Mouse (Mus musculus) MEL (cell line): ENCODE measurements around the gene Tanc1. TPM values are rescaled to one million over a fixed set of nuclear protein-coding genes. Genes with fewer than 3 reads are reported as not detected.

Experiments used
- DNase-seq: peaks from one replicate; pipeline ENCODE4 v3.0.0; 2011; ENCODE audit warnings: low read depth, low spot score
- H3K27ac ChIP-seq: 2 replicates; pipeline ENCODE4 v1.5.1; 2012; ENCODE audit warnings: low read depth, mild to moderate bottlenecking, control low read depth, low read length, moderate library complexity; ENCODE audit not compliant: control insufficient read depth
- H3K27me3 ChIP-seq, 2 experiments: fragments of 150-350 bp in 1 of 2; sonication (generic) in 1 of 2; 2 replicates each; pipeline ENCODE4 v1.6.1; 2012; ENCODE audit warnings: low read length in 2 of 2, mild to moderate bottlenecking in 2 of 2, improper control_type of control experiment in 1 of 2, moderate library complexity in 1 of 2; ENCODE audit not compliant: insufficient read depth in 2 of 2, control insufficient read depth in 1 of 2
- H3K36me3 ChIP-seq, 2 experiments: 2 replicates each; pipeline ENCODE4 v1.6.1; 2012 to 2014; ENCODE audit warnings: low read length in 2 of 2, improper control_type of control experiment in 1 of 2, inconsistent platforms in 1 of 2, mild to moderate bottlenecking in 1 of 2; ENCODE audit not compliant: insufficient read depth in 2 of 2, control insufficient read depth in 1 of 2
- H3K4me1 ChIP-seq, 2 experiments: fragments of 150-350 bp in 1 of 2; sonication (generic) in 1 of 2; 2 replicates each; pipeline ENCODE4 v1.6.1; 2012; ENCODE audit warnings: low read length in 2 of 2, improper control_type of control experiment in 1 of 2, mild to moderate bottlenecking in 1 of 2; ENCODE audit not compliant: insufficient read depth in 2 of 2, control insufficient read depth in 1 of 2
- H3K4me3 ChIP-seq, 2 experiments: fragments of 150-350 bp in 1 of 2; sonication (generic) in 1 of 2; 2 replicates each; pipeline ENCODE4 v1.5.1; 2012; ENCODE audit warnings: low read depth in 2 of 2, low read length in 2 of 2, mild to moderate bottlenecking in 2 of 2, moderate library complexity in 2 of 2, control low read depth in 1 of 2, improper control_type of control experiment in 1 of 2; ENCODE audit not compliant: control insufficient read depth in 1 of 2, insufficient read depth in 1 of 2
- H3K79me2 ChIP-seq: 2 replicates; pipeline ENCODE4 v1.6.1; 2012; ENCODE audit warnings: mild to moderate bottlenecking, low read length, moderate library complexity; ENCODE audit not compliant: control insufficient read depth, poor library complexity, insufficient read depth
- H3K9ac ChIP-seq: 2 replicates; pipeline ENCODE4 v1.6.1; 2012; ENCODE audit warnings: low read depth, mild to moderate bottlenecking, control low read depth, low read length, moderate library complexity; ENCODE audit not compliant: control insufficient read depth, poor library complexity, severe bottlenecking
- H3K9me3 ChIP-seq: fragments of 150-350 bp; sonication (generic); replicated peaks from 2 replicates; pipeline ENCODE4 v1.6.1; 2012; ENCODE audit warnings: mild to moderate bottlenecking, low read length, improper control_type of control experiment, moderate library complexity; ENCODE audit not compliant: insufficient read depth
- BHLHE40 ChIP-seq: IDR thresholded peaks from 2 replicates; pipeline ENCODE4 v1.6.1; 2012; ENCODE audit warnings: low read depth, mild to moderate bottlenecking, inconsistent platforms, low read length, improper control_type of control experiment, borderline replicate concordance
- CHD1 ChIP-seq: IDR thresholded peaks from 2 replicates; pipeline ENCODE4 v1.6.1; 2012; ENCODE audit warnings: low read depth, mild to moderate bottlenecking, inconsistent platforms, low read length, improper control_type of control experiment
- CTCF ChIP-seq, 3 experiments: IDR thresholded peaks in 2 of 3; conservative IDR thresholded peaks in 1 of 3; 2 replicates each; pipeline ENCODE4 v1.5.1; 2011 to 2012; ENCODE audit warnings: low read length in 3 of 3, low read depth in 2 of 3, mild to moderate bottlenecking in 2 of 3, improper control_type of control experiment in 1 of 3, inconsistent platforms in 1 of 3, mixed read lengths in 1 of 3, moderate library complexity in 1 of 3; ENCODE audit not compliant: control insufficient read depth in 1 of 3, insufficient read depth in 1 of 3, poor library complexity in 1 of 3, severe bottlenecking in 1 of 3
- EP300 ChIP-seq, 2 experiments: IDR thresholded peaks; 2 replicates each; pipeline ENCODE4 v1.6.1; 2011; ENCODE audit warnings: improper control_type of control experiment in 2 of 2, low read length in 2 of 2, low read depth in 1 of 2, mild to moderate bottlenecking in 1 of 2
- ETS1 ChIP-seq: IDR thresholded peaks from 2 replicates; pipeline ENCODE4 v1.6.1; 2012; ENCODE audit warnings: low read depth, mild to moderate bottlenecking, inconsistent platforms, low read length, improper control_type of control experiment, moderate library complexity
- GABPA ChIP-seq: IDR thresholded peaks from 2 replicates; pipeline ENCODE4 v1.6.1; 2012; ENCODE audit warnings: low read depth, mild to moderate bottlenecking, inconsistent platforms, low read length, improper control_type of control experiment, moderate library complexity
- GATA1 ChIP-seq: IDR thresholded peaks from 2 replicates; pipeline ENCODE4 v1.6.1; 2011; ENCODE audit warnings: low read depth, low read length, improper control_type of control experiment
- HCFC1 ChIP-seq: IDR thresholded peaks from 2 replicates; pipeline ENCODE4 v1.6.1; 2012; ENCODE audit warnings: low read depth, mild to moderate bottlenecking, inconsistent platforms, low read length, improper control_type of control experiment, moderate library complexity
- MAX ChIP-seq: IDR thresholded peaks from 2 replicates; pipeline ENCODE4 v1.6.1; 2011; ENCODE audit warnings: low read length, improper control_type of control experiment
- MAZ ChIP-seq: IDR thresholded peaks from 2 replicates; pipeline ENCODE4 v1.6.1; 2012; ENCODE audit warnings: low read depth, mild to moderate bottlenecking, inconsistent platforms, low read length, improper control_type of control experiment
- MEF2A ChIP-seq: IDR thresholded peaks from 2 replicates; pipeline ENCODE4 v1.6.1; 2014; ENCODE audit warnings: low read depth, mild to moderate bottlenecking, inconsistent platforms, low read length, improper control_type of control experiment; ENCODE audit not compliant: poor library complexity, insufficient replicate concordance, severe bottlenecking; ENCODE audit errors: extremely low read depth
- MYB ChIP-seq: IDR thresholded peaks from 2 replicates; pipeline ENCODE4 v1.6.1; 2011; ENCODE audit warnings: mild to moderate bottlenecking, low read depth, low read length, improper control_type of control experiment
- MYC ChIP-seq: IDR thresholded peaks from 2 replicates; pipeline ENCODE4 v1.6.1; 2011; ENCODE audit warnings: low read depth, mild to moderate bottlenecking, low read length, improper control_type of control experiment, moderate library complexity
- POLR2AphosphoS5 ChIP-seq: IDR thresholded peaks from 2 replicates; pipeline ENCODE4 v1.6.1; 2012; ENCODE audit warnings: low read depth, borderline replicate concordance, mild to moderate bottlenecking, inconsistent platforms, low read length, moderate library complexity, mixed read lengths
- RCOR1 ChIP-seq: IDR thresholded peaks from 2 replicates; pipeline ENCODE4 v1.6.1; 2012; ENCODE audit warnings: low read depth, mild to moderate bottlenecking, inconsistent platforms, low read length, improper control_type of control experiment
- SIN3A ChIP-seq: IDR thresholded peaks from 2 replicates; pipeline ENCODE4 v1.6.1; 2012; ENCODE audit warnings: low read length, improper control_type of control experiment, inconsistent platforms
- SMC3 ChIP-seq: IDR thresholded peaks from 2 replicates; pipeline ENCODE4 v1.6.1; 2011; ENCODE audit warnings: low read depth, low read length, improper control_type of control experiment
- TBP ChIP-seq: IDR thresholded peaks from 2 replicates; pipeline ENCODE4 v1.8.0; 2011; ENCODE audit warnings: low read depth, low read length, improper control_type of control experiment
- USF2 ChIP-seq, 2 experiments: IDR thresholded peaks; 2 replicates each; pipeline ENCODE4 v1.6.1; 2011 to 2012; ENCODE audit warnings: improper control_type of control experiment in 2 of 2, low read length in 2 of 2, borderline replicate concordance in 1 of 2, inconsistent platforms in 1 of 2, low read depth in 1 of 2, mild to moderate bottlenecking in 1 of 2; ENCODE audit not compliant: insufficient read depth in 1 of 2
- ZKSCAN1 ChIP-seq: IDR thresholded peaks from 2 replicates; pipeline ENCODE4 v1.6.1; 2012; ENCODE audit warnings: low read depth, mild to moderate bottlenecking, inconsistent platforms, low read length, improper control_type of control experiment, moderate library complexity
- ZMIZ1 ChIP-seq: IDR thresholded peaks from 2 replicates; pipeline ENCODE4 v1.6.1; 2012; ENCODE audit warnings: low read depth, mild to moderate bottlenecking, inconsistent platforms, low read length, improper control_type of control experiment, moderate library complexity
- ZNF384 ChIP-seq: IDR thresholded peaks from 2 replicates; pipeline ENCODE4 v1.6.1; 2012; ENCODE audit warnings: low read depth, mild to moderate bottlenecking, inconsistent platforms, low read length, improper control_type of control experiment
- polyA plus RNA-seq, 2 experiments: library from polyadenylated mRNA; stranded (reverse) in 1 of 2; unstranded in 1 of 2; fragments of >175 nt in 1 of 2; fragments of >200 nt in 1 of 2; gene quantifications; 2 replicates each; pipeline versions ENCODE4 v1.2.1 to v1.2.4; 2012; ENCODE audit warnings: low replicate concordance in 2 of 2, low read depth in 1 of 2; ENCODE audit not compliant: insufficient read length in 2 of 2, insufficient read depth in 1 of 2, missing spikeins in 1 of 2
- total RNA-seq: library from RNA; depleted of rRNA; stranded (reverse); fragments of 300-350 nt; gene quantifications from 2 replicates; pipeline ENCODE4 v1.2.3, GENCODE M21; 2012

Tanc1 gene
- total and polyA plus RNA-seq, 3 experiments = 0.54 to 0.78 TPM; not detected in 1

GRCm38 (mm10) chr2:59697722-59698634 lies 86.1 kb downstream of the Tanc1 start:
- no peaks in the 10 kb centered on the region for H3K36me3 ChIP-seq
- TF ChIP-seq TBP = no peak
- no peaks in the 10 kb centered on the region for H3K9me3 ChIP-seq
- no peak overlapping the region for H3K27ac ChIP-seq
- no peaks in the 10 kb centered on the region for H3K4me1 ChIP-seq
- no peak for DNase-seq
- H3K27me3 ChIP-seq = no peaks in the 10 kb centered on the region; a peak in 1 of 4 replicates
- no peaks in the 10 kb centered on the region for H3K79me2 ChIP-seq
- no peak overlapping the region for H3K9ac ChIP-seq
- no peak overlapping the region for H3K4me3 ChIP-seq

DNA sequence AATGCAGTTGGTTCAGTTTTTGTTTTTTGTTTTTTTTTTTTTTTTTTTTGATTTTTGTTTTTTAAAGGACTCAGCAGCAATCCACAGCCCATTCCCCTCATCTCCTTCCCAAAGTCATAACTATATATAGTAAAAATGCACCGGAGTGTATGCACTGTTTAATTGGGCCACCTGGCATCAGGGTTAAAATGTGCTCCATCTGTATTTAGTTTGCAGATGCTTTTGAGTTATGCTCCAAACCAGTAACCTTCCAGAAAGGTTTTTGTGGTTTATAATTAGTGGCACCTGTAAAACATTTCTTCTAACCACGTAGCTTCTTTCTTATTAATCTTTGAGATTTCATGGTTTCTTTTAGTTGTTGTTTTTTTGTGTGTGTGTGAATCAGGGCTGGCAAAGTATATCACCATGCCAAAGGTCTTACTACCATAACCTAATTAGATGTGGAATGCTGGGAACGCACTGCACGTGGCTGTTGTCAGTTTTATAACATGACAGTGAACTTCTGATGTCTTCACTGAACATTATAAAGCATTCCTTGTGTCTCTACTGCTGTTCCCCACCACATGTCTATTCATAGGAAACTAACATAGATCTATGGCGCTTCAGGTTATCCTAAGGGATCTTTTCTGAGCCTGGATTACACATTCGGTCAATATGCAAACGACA lies 86.9 kb downstream of the Tanc1 start:
- H3K27me3 ChIP-seq = no peaks in the 10 kb centered on the region; a peak in 1 of 4 replicates
- H3K9me3 ChIP-seq = no peaks in the 10 kb centered on the region
- no peak overlapping the region for H3K9ac ChIP-seq
- no peaks in the 10 kb centered on the region for H3K36me3 ChIP-seq
- H3K4me3 ChIP-seq = no peak overlapping the region
- TF ChIP-seq EP300 (IDR thresholded peaks at IDR 0.05; ENCODE audit: low read depth in 1 of 2, low read length in 2 of 2) (no peak), CHD1 (no peak), ZNF384 (no peak), GATA1 (no peak), MYB (no peak), TBP (no peak), GABPA (no peak), USF2 (IDR thresholded peaks at IDR 0.05; ENCODE audit: borderline replicate concordance in 1 of 2, insufficient read depth in 1 of 2, low read depth in 1 of 2, low read length in 2 of 2) (no peak), MAX (no peak), MEF2A (no peak), BHLHE40 (no peak)
- no peaks in the 10 kb centered on the region for H3K4me1 ChIP-seq
- no peak for DNase-seq
- no peak overlapping the region for H3K27ac ChIP-seq
- no peaks in the 10 kb centered on the region for H3K79me2 ChIP-seq

GRCm38 (mm10) chr2:59699893-59700292 lies 88.1 kb downstream of the Tanc1 start:
- Histone ChIP-seq H3K36me3 (no peaks in the 10 kb centered on the region), H3K9me3 (no peaks in the 10 kb centered on the region), H3K79me2 (no peaks in the 10 kb centered on the region), H3K27ac (no peak overlapping the region), H3K4me3 (no peak overlapping the region), H3K27me3 (no peaks in the 10 kb centered on the region), H3K4me1 (no peaks in the 10 kb centered on the region), H3K9ac (no peak overlapping the region)
- no peak for DNase-seq
- TF ChIP-seq ETS1 = no peak
- TF ChIP-seq SMC3 = no peak
- TF ChIP-seq MAX = no peak
- TF ChIP-seq MAZ = no peak
- no peak for TF ChIP-seq CHD1
- TF ChIP-seq USF2 (IDR thresholded peaks at IDR 0.05; ENCODE audit: borderline replicate concordance in 1 of 2, insufficient read depth in 1 of 2, low read depth in 1 of 2, low read length in 2 of 2) = no peak
- no peak for TF ChIP-seq ZNF384
- TF ChIP-seq CTCF (IDR thresholded peaks at IDR 0.05 in 2 of 3, conservative IDR thresholded peaks at IDR 0.05 in 1 of 3; ENCODE audit: control insufficient read depth in 1 of 3, insufficient read depth in 1 of 3, low read depth in 2 of 3, low read length in 3 of 3, poor library complexity in 1 of 3, severe bottlenecking in 1 of 3) = no peak
- TF ChIP-seq GATA1 = no peak
- no peak for TF ChIP-seq RCOR1
- no peak for TF ChIP-seq EP300 (IDR thresholded peaks at IDR 0.05; ENCODE audit: low read depth in 1 of 2, low read length in 2 of 2)
- no peak for TF ChIP-seq MYC
- no peak for TF ChIP-seq ZMIZ1
- TF ChIP-seq HCFC1 = no peak
- TF ChIP-seq POLR2AphosphoS5 = no peak
- TF ChIP-seq SIN3A = no peak
- no peak for TF ChIP-seq ZKSCAN1
